Mouse (Mus musculus): ENCODE measurements around the gene Pax5. TPM values are rescaled to one million over a fixed set of nuclear protein-coding genes. Genes with fewer than 3 reads are reported as not detected.

Pax5 gene
- total RNA-seq, 2 experiments from 2014 or later, result 0.71 to 0.76 TPM

DNA sequence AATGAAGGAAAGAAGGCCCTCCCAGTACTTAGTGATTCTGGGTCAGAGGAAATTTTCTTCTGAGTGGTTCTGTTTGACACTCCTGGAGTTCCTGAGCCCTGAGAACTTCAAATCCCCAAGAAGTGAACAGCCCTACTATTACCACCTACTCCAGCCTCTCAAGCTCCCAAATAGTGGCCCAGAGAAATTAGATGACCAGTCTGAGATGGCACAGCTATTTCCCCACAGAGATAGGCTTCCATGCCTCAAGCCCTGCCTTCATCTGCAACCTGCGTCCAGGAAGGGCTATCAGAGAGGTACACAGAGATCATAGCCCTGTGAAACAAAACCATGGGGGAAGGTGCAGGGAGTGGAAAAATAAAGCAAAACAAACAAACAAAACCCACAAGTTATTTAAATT is 3.4 kb downstream of the Pax5 start:
- intact Hi-C loops (cut with DNase I), result no loop called here

DNA sequence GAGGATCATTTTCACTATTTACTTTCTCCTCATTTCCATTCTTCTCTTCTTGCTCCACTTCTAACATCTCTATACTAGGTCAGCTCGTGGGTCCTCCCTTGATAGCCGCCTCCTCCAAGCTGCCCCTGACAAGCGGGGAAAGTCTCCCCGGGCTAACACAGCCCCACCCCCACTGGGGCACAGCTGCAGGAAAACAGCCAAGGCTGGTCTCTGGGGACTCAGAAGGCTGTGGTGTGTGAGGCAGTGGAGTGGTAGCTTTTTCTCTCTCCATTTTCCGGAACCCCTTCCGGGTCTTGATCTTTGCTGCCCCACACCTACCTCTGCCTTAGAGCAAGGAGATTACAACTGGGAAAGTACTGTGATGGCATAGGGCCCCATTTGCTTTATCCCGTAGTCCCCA is 4.3 kb downstream of the Pax5 start:
- intact Hi-C loops (cut with DNase I), result no loop called here
- DNase-seq, result no peak

More for the DNA sequence above, 3.4 kb downstream of the Pax5 start:
- DNase-seq, result no peak

DNA sequence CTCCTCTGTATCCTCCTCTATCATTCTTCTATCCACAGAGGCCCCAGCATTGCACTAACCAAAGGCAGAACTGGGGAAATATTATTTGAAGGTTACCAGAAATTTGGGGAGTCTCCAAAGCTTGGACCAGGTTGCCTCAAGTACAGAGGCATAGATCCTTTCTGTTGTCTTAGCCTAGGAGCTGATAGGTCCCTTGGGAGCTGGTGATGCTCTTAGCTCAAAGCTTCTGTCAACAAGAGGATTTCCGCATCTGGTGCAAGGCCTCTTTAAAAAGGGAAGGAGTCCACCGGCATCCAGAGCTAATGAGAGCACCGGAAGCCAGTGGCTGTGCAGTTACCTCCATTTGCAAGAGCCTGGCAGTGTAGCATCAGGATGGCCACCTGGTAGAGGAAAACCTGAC is 5.1 kb downstream of the Pax5 start:
- intact Hi-C loops (cut with DNase I), result no loop called here
- DNase-seq, result no peak

DNA sequence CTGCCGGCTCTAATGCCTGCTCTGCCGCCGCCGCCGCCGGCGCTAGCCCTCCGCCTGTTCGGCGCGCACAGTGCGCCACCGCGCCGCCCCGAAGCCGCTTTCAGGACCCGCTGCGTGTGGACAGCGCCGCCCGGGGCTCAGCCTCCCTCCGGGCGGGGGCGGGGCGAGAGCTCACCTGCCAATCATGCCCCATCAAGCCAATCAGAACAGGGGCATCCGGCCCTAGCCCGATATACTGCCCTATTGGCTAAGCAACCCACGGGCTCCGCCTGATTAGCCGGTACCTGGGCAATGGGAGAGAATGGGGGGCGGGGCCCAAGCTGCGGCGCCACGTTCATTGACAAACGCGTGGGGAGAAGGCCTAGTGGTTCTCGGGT is 5.9 kb downstream of the Pax5 start:
- peak; percentile 87 to 93 for DNase-seq
- intact Hi-C loops (cut with DNase I), result no loop called here

DNA sequence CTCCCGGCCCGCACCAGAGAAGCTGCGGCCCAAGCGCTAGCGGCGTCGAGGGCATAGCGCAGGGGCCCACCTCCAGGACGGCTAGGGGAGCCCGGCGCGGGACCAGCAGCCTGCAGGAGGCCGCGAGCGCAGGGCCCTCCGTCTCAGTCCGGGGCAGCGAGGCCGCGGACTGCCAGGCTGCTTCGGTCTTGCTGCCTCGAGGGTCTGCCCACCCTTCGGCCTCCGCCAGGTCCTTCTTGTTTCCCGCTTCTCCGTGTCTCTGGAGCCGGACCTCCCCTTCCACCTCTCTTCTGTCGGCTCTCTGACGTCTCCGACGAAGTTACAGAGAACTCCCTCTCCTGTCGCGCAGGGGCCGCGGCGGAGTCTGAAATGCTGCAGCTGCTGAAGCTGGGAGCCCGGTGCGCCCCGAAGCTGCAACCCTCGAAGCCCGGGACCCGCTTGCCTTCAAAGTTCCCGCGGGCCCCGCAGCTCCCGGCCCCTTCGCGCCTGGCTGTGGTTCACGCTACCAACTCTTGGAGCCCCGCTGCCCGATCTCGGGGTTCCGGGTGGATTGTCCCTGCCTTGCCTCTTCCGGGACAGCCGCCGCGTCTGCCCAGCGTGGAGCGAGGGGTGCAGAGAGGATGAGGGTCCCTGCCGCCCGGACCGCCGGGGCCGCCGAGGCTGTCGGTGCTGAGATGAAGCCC is 6.5 kb downstream of the Pax5 start:
- no peak for DNase-seq
- intact Hi-C loops (cut with DNase I), result no loop called here

DNA sequence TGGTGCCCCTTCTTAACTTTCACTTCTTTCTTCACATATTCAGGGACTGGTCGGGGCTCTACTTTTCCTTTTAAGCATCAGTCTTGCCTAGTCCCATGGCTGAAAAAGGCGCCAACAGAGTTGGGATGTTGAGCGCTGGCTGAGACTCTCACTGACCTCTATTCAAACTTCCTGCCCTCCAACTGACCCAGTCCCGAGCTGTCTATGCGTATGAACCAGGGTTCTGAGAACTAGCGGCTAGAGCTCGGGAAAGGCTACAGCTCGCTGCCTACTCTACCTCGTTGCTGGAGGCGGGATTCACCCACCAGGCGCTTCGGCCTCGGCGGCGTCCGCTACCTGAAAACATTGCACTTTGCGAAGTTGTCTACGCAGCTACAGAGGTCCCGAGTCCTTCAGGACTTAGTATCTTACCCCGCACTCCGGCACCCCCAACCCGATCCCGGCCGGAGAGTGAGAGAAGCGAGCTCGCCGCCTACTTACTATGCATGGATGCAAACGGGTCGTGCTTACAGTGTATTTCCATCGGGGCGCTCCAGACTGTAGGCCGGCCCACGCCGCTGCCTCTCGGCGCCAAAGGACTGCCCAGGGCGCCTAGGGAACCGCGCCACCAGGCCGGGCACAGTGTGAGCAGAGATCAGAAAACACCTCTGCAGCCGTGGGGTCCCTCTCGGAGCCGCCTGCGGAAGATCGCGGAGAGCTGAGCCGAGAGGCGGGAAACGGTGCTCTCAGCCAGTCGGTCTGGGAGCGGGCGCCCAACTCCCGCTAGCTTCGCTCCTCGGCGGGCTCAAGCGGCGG is 7.2 kb downstream of the Pax5 start:
- intact Hi-C loops (cut with DNase I), result no loop called here
- no peak for DNase-seq

DNA sequence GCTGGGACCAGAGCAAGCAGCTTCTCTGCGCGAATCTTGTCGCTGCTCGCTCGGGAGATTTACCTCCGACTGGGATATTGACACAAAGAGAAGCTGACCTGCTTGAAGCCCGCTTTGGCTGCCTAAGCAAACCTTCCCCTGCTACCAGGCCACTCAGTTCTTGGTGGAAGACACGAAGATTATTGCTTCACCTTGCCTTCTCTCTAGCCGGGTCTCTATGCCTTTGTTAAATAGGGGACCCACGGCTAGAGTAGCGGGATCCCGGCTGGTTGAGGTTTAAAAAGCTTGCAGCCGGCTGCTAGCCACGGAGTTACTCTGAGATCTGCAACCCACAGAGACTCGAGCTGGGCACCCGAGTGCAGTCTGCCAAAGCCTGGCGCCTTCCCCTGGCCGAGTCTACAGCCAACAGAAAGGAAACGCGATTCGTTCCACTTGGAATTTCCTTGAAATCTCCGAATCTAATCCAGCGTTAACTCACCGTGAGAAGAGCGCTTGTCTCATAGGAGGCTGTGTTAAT is 8.2 kb downstream of the Pax5 start:
- no peak for DNase-seq
- intact Hi-C loops (cut with DNase I), result no loop called here

DNA sequence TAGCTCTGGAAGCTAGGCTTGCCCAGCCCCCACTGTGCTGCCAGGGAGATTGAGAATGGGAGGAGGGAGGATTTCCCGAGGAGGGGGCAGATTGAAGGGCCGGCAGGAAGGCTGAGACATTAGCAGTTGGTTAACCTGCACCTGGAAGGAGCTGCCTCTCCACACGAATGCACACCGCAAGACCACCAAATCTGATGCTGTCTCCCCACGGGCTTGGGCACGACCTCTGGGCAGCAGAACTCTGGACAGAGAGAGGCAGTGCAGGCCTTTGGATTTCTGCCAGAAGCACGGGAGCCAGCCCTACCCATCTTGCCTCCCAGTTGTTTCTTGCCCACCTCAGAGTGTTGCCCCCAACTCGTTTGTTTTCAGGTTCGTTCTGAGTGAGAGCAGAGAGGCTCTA is 8.8 kb downstream of the Pax5 start:
- DNase-seq, result no peak
- intact Hi-C loops (cut with DNase I), result no loop called here

DNA sequence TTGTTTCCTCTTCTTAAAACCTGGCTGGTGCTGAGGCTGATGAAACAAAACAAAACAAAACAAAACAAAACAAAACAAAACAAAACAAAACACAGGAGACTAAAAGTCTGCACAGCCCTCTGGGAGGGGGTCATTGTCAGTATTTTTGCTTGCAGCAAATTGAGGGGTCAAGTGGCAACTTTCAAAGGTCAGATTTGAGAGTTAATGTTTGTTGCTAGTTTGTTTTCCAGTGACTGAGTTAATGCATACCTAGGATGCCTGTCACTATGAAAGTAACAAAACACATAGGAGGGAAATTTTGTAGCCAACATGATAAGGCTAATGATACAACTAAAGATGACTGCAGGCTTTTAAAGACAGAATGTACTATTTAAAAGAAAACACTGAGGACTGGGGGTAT is 13.6 kb downstream of the Pax5 start:
- intact Hi-C loops (cut with DNase I), result no loop called here
- no peak for DNase-seq

DNA sequence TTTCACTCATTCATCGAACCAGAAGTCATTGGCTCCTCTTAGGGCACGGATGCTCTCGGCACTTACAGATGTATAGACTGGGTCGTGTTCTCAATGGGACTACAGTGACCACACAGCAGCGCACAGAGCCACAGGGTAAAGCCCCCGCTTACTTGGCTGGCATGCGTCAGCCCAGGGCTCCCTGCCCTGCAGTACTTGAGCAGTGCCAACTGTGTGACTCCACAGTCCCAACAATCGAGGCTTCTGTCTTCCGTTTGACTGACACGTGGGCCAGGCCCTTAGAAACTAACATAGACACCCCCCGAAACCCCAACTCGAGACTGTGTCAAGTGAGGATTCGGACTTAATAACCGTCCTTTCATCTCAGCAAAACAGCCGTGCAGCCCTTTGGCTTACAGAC is 15.9 kb downstream of the Pax5 start:
- intact Hi-C loops (cut with DNase I), result no loop called here

DNA sequence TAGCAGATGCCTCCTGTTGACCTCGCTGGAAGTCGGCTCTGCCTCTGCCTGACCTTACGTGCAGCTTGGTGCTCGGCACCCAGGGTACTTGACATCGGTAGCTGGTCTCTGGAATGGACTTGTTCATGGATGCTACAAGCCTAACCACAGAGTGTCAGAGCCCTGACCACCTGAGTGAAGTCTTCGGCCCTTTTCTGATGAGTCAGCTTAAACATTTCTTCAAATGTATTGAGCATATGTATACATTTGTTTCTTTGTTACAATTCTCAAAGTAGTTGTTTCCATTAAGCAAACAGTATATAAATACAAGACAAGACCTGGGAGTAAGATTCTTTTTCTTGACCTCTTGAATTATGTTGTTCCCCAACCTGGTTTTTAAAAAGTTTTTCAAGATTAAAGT is 24.7 kb downstream of the Pax5 start:
- intact Hi-C loops (cut with DNase I), result no loop called here
- DNase-seq, result no peak

More for the DNA sequence above, 15.9 kb downstream of the Pax5 start:
- no peak for DNase-seq

DNA sequence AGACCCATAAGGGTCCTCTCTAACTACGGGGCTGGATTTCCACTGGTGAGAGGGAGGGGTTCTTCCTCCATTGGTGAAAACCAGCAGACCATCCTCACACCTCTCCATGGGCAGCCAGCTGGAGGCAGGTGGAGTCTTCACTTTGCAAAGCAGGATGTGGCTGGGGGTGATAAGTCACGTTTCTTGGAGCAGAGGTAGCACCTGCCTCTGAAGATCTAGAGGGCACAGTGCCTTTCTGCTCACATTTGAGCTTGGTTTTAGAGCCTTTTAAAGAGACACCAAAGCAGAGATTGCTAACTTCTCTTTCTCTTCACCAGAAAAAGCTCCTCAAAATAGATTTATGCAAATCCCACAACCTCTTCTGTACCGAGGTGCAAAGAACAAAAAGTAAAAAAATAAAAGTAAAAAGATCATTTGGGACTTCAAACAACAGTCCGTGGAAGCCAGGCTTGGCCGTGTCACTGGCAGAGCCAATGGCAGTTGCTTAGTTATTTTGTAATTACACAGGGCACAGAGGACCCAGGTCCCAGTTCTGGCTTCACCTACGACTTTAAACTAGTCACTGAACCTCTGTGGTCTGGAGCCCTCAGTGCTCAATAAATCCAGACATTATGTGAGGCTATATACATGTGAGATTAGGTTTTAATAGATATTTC is 29.9 kb downstream of the Pax5 start:
- no peak for DNase-seq
- intact Hi-C loops (cut with DNase I), result no loop called here

DNA sequence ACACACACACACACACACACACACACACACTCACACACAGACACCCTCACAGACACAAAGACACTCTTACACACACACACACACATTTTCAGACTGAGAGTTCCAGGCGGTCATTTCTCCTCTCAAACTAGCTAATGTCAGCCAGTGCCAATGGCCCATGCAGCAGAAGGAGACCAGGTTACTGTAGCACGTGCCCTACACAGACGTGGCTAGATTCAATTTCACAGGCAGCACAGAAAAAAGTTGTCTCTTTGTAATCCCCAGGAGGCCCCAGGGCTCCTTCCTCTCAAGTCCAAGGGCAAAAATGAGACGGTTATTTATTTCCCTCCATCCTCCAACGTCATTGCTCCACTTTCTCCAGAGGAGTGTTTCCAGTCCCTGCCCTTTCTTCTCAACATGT is 31.6 kb downstream of the Pax5 start:
- intact Hi-C loops (cut with DNase I), result no loop called here

DNA sequence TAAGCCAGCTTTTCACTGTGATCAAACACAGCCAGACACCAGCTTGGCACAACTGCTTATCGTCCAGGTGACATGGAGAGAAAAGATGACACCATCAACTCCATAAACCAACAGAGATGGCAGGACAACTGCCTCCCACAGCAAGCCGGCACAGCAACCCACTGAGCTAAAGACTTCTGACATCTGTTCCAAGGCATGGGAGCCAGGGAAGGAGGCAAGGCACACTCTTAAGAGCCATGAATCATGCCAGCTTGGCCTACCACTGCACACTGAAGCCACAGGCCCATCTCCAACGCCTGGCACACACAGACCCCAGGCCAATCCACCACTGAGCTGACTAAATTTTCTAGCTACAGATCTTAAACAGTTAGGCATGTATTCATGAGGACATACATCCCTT is 32.3 kb downstream of the Pax5 start:
- intact Hi-C loops (cut with DNase I), result no loop called here
- no peak for DNase-seq

More for the DNA sequence above, 31.6 kb downstream of the Pax5 start:
- no peak for DNase-seq

DNA sequence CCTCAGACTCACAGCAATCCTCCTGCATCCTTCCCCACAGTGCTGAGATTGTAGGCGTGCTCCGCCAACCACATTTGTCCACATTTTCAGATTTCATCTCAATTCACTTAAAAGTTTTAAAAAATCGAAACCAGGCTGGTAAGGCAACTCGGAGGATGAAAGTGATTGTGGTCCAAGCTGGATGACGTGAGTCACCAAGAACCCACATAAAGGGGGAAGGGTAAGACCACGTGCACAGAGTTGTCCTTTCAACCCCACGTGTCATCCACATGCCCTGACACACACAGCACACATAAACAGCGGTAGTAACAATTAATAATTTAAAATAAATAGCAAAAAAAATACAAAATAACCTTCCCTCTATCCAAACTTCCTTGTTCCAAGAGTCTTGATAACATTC is 35.3 kb downstream of the Pax5 start:
- no peak for DNase-seq
- intact Hi-C loops (cut with DNase I), result loop anchor here (5.0 kb wide), 1 partner anchor 113 kb away; no protein-coding TSS in a partner anchor

DNA sequence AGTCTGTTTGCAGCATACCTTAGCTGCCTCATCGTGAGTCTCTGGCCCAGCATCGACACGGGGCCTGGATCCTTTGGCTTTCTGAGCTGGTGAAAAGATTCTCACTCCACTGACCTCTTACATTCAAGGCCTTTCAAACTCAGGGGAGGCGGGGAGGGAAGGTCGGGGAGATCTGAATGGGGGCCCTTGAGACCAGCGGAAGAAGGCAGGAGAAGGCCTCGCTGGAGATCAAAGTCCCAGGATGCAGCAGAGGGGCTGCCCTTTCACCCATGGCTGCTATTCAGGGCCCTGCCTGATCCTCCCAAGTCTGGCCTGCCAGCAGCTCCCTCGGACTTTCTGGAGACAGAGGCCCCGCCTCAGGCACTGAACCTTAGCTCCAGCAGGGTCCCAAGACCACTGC is 36.6 kb downstream of the Pax5 start:
- intact Hi-C loops (cut with DNase I), result loop anchor here (5.0 kb wide), 1 partner anchor 111 kb away; no protein-coding TSS in a partner anchor
- no peak for DNase-seq

DNA sequence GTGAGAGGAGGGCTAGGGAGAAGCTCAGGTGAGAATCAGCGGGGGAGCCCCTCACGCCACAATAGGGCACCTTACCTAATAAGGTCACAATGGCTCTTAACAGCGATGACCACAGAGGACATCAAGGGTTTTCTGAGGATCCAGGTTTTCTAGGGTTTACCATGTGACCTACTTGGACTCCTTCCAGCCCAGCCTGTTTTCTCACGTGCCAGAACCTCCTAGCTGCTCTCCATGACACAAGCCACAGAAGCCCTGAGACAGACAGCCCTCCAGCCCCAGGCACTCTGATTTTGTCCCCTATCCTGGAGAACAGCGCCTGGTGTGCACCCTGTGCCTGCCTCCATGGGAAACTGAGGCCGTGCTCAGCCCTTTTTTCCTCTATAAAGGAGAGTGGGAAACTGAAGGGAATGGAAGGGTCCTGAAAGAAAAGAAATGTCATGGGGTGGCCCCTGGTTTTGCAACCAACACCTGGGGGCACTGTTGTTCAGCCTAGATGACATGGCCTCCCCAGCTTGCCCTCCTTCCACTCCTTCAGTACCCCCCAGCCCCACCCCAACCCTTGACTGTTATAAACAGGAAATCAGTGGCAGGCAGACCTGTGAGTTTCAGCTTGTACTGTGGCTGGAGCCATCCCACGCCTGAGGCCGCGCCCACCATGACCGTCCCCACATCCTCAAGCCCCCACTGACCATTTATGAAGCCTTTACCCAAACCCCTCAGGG is 37.9 kb downstream of the Pax5 start:
- intact Hi-C loops (cut with DNase I), result loop anchor here (5.0 kb wide), 1 partner anchor 110 kb away; no protein-coding TSS in a partner anchor
- DNase-seq, result peak in 1 of 2 experiments; percentile 7

DNA sequence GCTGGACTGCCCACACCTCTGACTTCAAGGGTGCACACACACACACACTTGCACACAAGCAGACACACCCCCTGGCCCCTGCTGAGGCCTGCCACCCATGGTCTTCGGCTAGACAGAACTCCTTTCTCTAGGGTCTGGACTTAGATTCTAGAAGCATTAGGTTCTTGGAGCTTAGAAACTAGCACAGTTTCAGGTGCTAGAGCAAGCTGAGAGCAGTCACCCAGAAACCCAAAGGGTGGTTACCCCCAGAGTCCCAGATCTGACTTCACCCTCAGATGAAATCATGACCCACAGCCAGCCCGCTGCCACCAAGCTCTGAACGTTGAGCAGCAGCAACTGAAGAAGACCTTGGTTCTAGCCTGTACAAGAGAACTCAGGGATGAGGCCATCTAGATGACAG is 38.8 kb downstream of the Pax5 start:
- DNase-seq, result no peak
- intact Hi-C loops (cut with DNase I), result loop anchor here (5.0 kb wide), 1 partner anchor 109 kb away; no protein-coding TSS in a partner anchor

DNA sequence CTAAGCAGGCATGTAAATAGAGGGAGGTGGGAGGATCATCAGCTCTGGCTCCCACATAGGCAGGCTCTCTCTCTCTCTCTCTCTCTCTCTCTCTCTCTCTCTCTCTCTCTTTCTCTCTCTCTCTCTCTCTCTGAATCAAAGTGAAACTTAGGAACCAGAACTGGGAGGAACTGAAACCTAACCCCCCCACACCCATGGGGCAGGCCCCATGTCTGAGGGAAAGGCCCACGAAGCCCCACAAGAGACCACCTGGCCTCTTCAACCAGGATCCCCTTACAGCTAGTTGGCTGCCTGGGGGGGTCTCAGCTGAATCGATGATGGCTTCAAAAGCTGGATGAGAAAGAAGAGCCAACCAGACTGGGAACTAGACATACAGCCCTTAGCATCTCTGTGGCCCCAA is 39.3 kb downstream of the Pax5 start:
- intact Hi-C loops (cut with DNase I), result loop anchor here (5.0 kb wide), 1 partner anchor 109 kb away; no protein-coding TSS in a partner anchor
- DNase-seq, result no peak

DNA sequence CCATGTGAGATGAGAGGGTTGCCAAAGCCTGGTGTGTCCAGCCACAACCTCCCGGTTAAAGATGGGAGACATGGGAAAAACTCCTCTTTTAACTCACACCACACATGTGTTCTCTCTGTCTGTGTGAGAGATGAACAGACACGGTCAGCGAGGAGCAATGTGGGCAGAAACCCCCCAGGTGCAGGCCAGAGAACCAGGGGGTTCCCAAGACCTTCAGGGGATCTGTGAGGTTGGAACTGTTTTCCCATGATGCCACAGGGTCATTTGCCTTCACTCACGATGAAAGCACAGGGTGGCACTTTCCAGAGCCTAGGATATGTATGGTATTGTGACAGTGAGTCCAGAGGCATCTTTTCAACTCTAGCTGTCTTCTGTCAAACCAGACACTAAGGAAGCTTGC is 39.9 kb downstream of the Pax5 start:
- no peak for DNase-seq
- intact Hi-C loops (cut with DNase I), result loop anchor here (5.0 kb wide), 1 partner anchor 108 kb away; no protein-coding TSS in a partner anchor

All from heart, postnatal 14 days (tissue).